ENCODE assay signal across 19 mouse cellular contexts in the genomic region with DNA sequence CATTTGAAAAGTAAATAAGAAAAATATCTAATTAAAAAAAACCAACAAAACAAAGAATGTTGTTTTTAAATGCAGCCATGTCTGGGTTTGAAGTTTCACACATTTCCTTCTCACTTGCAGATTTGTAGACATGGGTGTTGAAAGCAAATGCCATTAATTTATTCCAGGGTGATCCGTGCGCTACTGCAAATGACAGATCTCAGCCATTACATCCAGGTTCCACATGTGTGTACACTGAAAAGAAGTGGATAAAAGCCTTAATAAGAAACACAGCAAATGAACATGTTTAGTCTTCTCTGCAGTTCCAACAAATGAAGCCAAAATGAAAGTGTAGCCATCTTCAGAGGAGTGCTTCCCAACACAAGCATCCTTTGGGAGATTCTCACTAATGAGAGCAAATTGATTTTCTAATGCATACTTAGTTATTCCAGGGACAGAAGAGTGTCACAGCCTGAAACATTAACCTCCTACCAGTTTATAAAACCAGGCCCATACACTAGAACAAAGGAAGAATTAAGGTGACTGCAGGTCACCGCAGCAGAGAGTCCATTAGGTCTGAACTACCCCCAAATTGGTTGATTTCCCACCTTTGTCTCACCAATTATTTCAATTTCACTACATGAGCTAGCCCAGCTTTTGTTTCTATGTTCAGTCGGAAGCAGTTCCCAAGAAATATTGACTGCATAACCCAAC.
DNase-seq lines count a peak whose midpoint lies in the region; ATAC-seq and TF ChIP-seq lines count a peak whose summit lies in the region.
"Had no signal": no experiment of that assay in that cellular context is flagged by ENCODE, and none has a peak within 500 bp of the region (broad histone marks: within the 10 kb centered on the region; RNA-seq: fewer than 3 reads in every experiment).

No protein-coding gene starts in this region.

- H3K4me2 ChIP-seq in kidney, postnatal 0 days (ENCODE audit: low read length), result no peak overlapping the region
- H3K4me2 ChIP-seq in forebrain, embryonic 12.5 days, result no peak overlapping the region
- H3K4me2 ChIP-seq in limb, embryonic 12.5 days, result no peak overlapping the region
- H3K4me2 ChIP-seq: liver, embryonic 11.5 days had no signal

- H3K27me3 ChIP-seq in kidney, postnatal 0 days (ENCODE audit: insufficient read depth, low read length), result no peaks in the 10 kb centered on the region
- H3K27me3 ChIP-seq in forebrain, embryonic 12.5 days, result no peaks in the 10 kb centered on the region
- no peaks in the 10 kb centered on the region for H3K27me3 ChIP-seq in limb, embryonic 12.5 days
- H3K27me3 ChIP-seq: megakaryocyte, embryonic 14.5 days had no signal

- ATAC-seq in kidney, postnatal 0 days (replicated peaks; ENCODE audit: low FRiP score, low read depth), result no peak
- peak; percentile 74 for ATAC-seq in forebrain, embryonic 12.5 days (ENCODE audit: low FRiP score)
- ATAC-seq in limb, embryonic 12.5 days (ENCODE audit: insufficient number of reproducible peaks, insufficient read depth, low FRiP score, low TSS enrichment, low read depth), result no peak
- ATAC-seq: activated CD4-positive, CD25-positive, alpha-beta regulatory T cell, adult 4 months had no signal

- no peak overlapping the region for H3K9ac ChIP-seq in kidney, postnatal 0 days (ENCODE audit: low read depth, low read length)
- no peak overlapping the region for H3K9ac ChIP-seq in forebrain, embryonic 12.5 days
- no peak overlapping the region for H3K9ac ChIP-seq in limb, embryonic 12.5 days (replicated peaks)

- no peak overlapping the region for H3K4me3 ChIP-seq in kidney, postnatal 0 days (replicated peaks; ENCODE audit: low read depth, low read length)
- H3K4me3 ChIP-seq in forebrain, embryonic 12.5 days (replicated peaks), result no peak overlapping the region
- H3K4me3 ChIP-seq in limb, embryonic 12.5 days (replicated peaks), result no peak overlapping the region
- H3K4me3 ChIP-seq: erythroblast, embryonic 14.5 days; megakaryocyte, embryonic 14.5 days had no signal

- no peak for TF ChIP-seq POLR2A in brain, embryonic 14.5 days (IDR thresholded peaks at IDR 0.05; ENCODE audit: borderline replicate concordance, extremely low read depth, insufficient read depth, insufficient read length, poor library complexity, severe bottlenecking)

- WGBS in kidney, postnatal 0 days, result 58% methylated on average over 4 of the region's 4 CpGs
- 37% methylated on average over 4 of the region's 4 CpGs for WGBS in forebrain, embryonic 12.5 days
- WGBS in limb, embryonic 12.5 days, result 47% methylated on average over 4 of the region's 4 CpGs

- no peak for TF ChIP-seq CTCF in kidney, postnatal 0 days (IDR thresholded peaks at IDR 0.05; ENCODE audit: low read depth)
- TF ChIP-seq CTCF in brain, embryonic 14.5 days (IDR thresholded peaks at IDR 0.05; ENCODE audit: borderline replicate concordance, extremely low read depth, insufficient read depth, insufficient read length), result no peak

- no peak for DNase-seq in kidney, postnatal 0 days (ENCODE audit: low spot score)
- no peak for DNase-seq in kidney, postnatal 25 days
- DNase-seq in brain, embryonic 14.5 days (ENCODE audit: low read depth), result peak; percentile 84
- DNase-seq in left cerebral cortex, postnatal 4 days, result no peak
- DNase-seq in testis, postnatal 14 days (ENCODE audit: low spot score), result no peak
- DNase-seq in gastrocnemius, postnatal 14 days, result no peak
- DNase-seq: cerebellum, postnatal 25 days; gastrocnemius, postnatal 36 days; kidney, adult 18-20 months; layer of hippocampus, postnatal 36 days; lung, adult 2 months; spleen, adult 18-20 months; thymus, postnatal 14 days had no signal

- intact Hi-C loops in left cerebral cortex, postnatal 4 days (cut with DNase I), result no loop called here
- intact Hi-C loops in gastrocnemius, postnatal 14 days (cut with DNase I; ENCODE audit: low total_unique reads), result no loop called here

- no peaks in the 10 kb centered on the region for H3K36me3 ChIP-seq in kidney, postnatal 0 days (ENCODE audit: insufficient read depth, low read length)
- no peaks in the 10 kb centered on the region for H3K36me3 ChIP-seq in forebrain, embryonic 12.5 days (replicated peaks)
- no peaks in the 10 kb centered on the region for H3K36me3 ChIP-seq in limb, embryonic 12.5 days

- no peaks in the 10 kb centered on the region for H3K4me1 ChIP-seq in kidney, postnatal 0 days (replicated peaks; ENCODE audit: insufficient read depth, low read length)
- peaks cover 10% of the 10 kb centered on the region for H3K4me1 ChIP-seq in forebrain, embryonic 12.5 days
- H3K4me1 ChIP-seq in limb, embryonic 12.5 days (replicated peaks), result peaks cover 11% of the 10 kb centered on the region; the same call in 1 of the 2 replicates
- H3K4me1 ChIP-seq: megakaryocyte, embryonic 14.5 days had no signal

- peak overlapping the region; percentile 19; the same call in 1 of the 2 replicates for H3K27ac ChIP-seq in kidney, postnatal 0 days
- H3K27ac ChIP-seq in forebrain, embryonic 12.5 days, result peak overlapping the region; percentile 50; the same call in 1 of the 2 replicates
- H3K27ac ChIP-seq in limb, embryonic 12.5 days, result 0 out of 2 replicates have a peak overlapping the region, but pooled peaks have one; percentile 23

- H3K9me3 ChIP-seq in kidney, postnatal 0 days (replicated peaks; ENCODE audit: low read length), result no peaks in the 10 kb centered on the region
- no peaks in the 10 kb centered on the region for H3K9me3 ChIP-seq in forebrain, embryonic 12.5 days
- H3K9me3 ChIP-seq in limb, embryonic 12.5 days, result no peaks in the 10 kb centered on the region
- H3K9me3 ChIP-seq: megakaryocyte, embryonic 14.5 days had no signal
